Mouse (Mus musculus): ENCODE data around the gene Saa1.
"Not testable (repeated sequence)": the region's sequence is repeated elsewhere in the genome, so short reads cannot be mapped to it uniquely, and the experiment has no call there.

Gene Saa1

GRCm38 (mm10) chr7:46742880-46743279 is at the start of gene Saa1:
Gene Saa1, minus strand, starts transcription at chr7:46742980.
- not testable (repeated sequence) for DNase-seq (ENCODE audit: extremely low spot score, low read depth, low spot score)

GRCm38 (mm10) chr7:46789177-46789849 is 46.5 kb upstream of the Saa1 start:
- DNase-seq (ENCODE audit: extremely low spot score, low read depth, low spot score): no peak

GRCm38 (mm10) chr7:46770706-46771105 is 27.9 kb upstream of the Saa1 start:
- DNase-seq (ENCODE audit: extremely low spot score, low read depth, low spot score): peak; percentile 53

GRCm38 (mm10) chr7:46768451-46768850 is 25.7 kb upstream of the Saa1 start:
- no peak for DNase-seq (ENCODE audit: extremely low spot score, low read depth, low spot score)

GRCm38 (mm10) chr7:46767371-46767770 is 24.6 kb upstream of the Saa1 start:
- DNase-seq (ENCODE audit: extremely low spot score, low read depth, low spot score): no peak

GRCm38 (mm10) chr7:46764672-46765071 is 21.9 kb upstream of the Saa1 start:
- no peak for DNase-seq (ENCODE audit: extremely low spot score, low read depth, low spot score)

GRCm38 (mm10) chr7:46762601-46763000 is 19.8 kb upstream of the Saa1 start:
- no peak for DNase-seq (ENCODE audit: extremely low spot score, low read depth, low spot score)

- no peak for DNase-seq (ENCODE audit: extremely low spot score, low read depth, low spot score)
Measured at GRCm38 (mm10) chr7:46761049-46761795, 18.4 kb upstream of the Saa1 start.

GRCm38 (mm10) chr7:46751490-46751889 is 8.7 kb upstream of the Saa1 start, which contains the start of gene Saa2:
Gene Saa2, plus strand, starts transcription at chr7:46751790.
- no peak for DNase-seq (ENCODE audit: extremely low spot score, low read depth, low spot score)

- no peak for DNase-seq (ENCODE audit: extremely low spot score, low read depth, low spot score)
Measured at GRCm38 (mm10) chr7:46748459-46748858, 5.7 kb upstream of the Saa1 start.

GRCm38 (mm10) chr7:46746381-46746780 is 3.6 kb upstream of the Saa1 start:
- DNase-seq (ENCODE audit: extremely low spot score, low read depth, low spot score): no peak

- no peak for DNase-seq (ENCODE audit: extremely low spot score, low read depth, low spot score)
Measured at GRCm38 (mm10) chr7:46745816-46746215, 3.0 kb upstream of the Saa1 start.

- not testable (repeated sequence) for DNase-seq (ENCODE audit: extremely low spot score, low read depth, low spot score)
Measured at GRCm38 (mm10) chr7:46740041-46740440, 2.7 kb downstream of the Saa1 start.

GRCm38 (mm10) chr7:46738561-46739460 is 4.0 kb downstream of the Saa1 start:
- DNase-seq (ENCODE audit: extremely low spot score, low read depth, low spot score): no peak

GRCm38 (mm10) chr7:46734983-46735382 is 7.8 kb downstream of the Saa1 start:
- DNase-seq (ENCODE audit: extremely low spot score, low read depth, low spot score): no peak

- DNase-seq (ENCODE audit: extremely low spot score, low read depth, low spot score): no peak
Measured at GRCm38 (mm10) chr7:46732458-46732857, 10.3 kb downstream of the Saa1 start, which contains the start of gene Saa4. Gene Saa4, minus strand, starts transcription at chr7:46732603.

GRCm38 (mm10) chr7:46727584-46727983 is 15.2 kb downstream of the Saa1 start:
- no peak for DNase-seq (ENCODE audit: extremely low spot score, low read depth, low spot score)

- no peak for DNase-seq (ENCODE audit: extremely low spot score, low read depth, low spot score)
Measured at GRCm38 (mm10) chr7:46724396-46724795, 18.4 kb downstream of the Saa1 start.

- no peak for DNase-seq (ENCODE audit: extremely low spot score, low read depth, low spot score)
Measured at GRCm38 (mm10) chr7:46723849-46724248, 18.9 kb downstream of the Saa1 start.

- no peak for DNase-seq (ENCODE audit: extremely low spot score, low read depth, low spot score)
Measured at GRCm38 (mm10) chr7:46723354-46723753, 19.4 kb downstream of the Saa1 start.

GRCm38 (mm10) chr7:46720460-46720859 is 22.3 kb downstream of the Saa1 start:
- DNase-seq (ENCODE audit: extremely low spot score, low read depth, low spot score): no peak

Measured in hindlimb bud, embryonic 11.5 days (tissue).